Comparison of ENCODE assay signal across 35 mouse cellular contexts in genomic region chr4:114958231-114958630, GRCm38 (mm10). TPM values are rescaled to one million over a fixed set of nuclear protein-coding genes. Genes with fewer than 3 reads are reported as not detected.
DNase-seq lines count a peak whose midpoint lies in the region; TF ChIP-seq lines count a peak whose summit lies in the region.
"Had no signal": no experiment of that assay in that cellular context is flagged by ENCODE, and none has a peak within 500 bp of the region (broad histone marks: within the 10 kb centered on the region; RNA-seq: fewer than 3 reads in every experiment).

No protein-coding gene starts in this region.

- no peak for TF ChIP-seq POLR2A in kidney, adult 2 months (IDR thresholded peaks at IDR 0.05; ENCODE audit: low read depth, low read length)

- peaks cover 4% of the 10 kb centered on the region; the same call in 1 of the 2 replicates for H3K4me1 ChIP-seq in heart, embryonic 10.5 days
- no peaks in the 10 kb centered on the region for H3K4me1 ChIP-seq in kidney, adult 2 months (ENCODE audit: control insufficient read depth, insufficient read depth, low read length)
- H3K4me1 ChIP-seq: hindbrain, embryonic 13.5 days; liver, embryonic 15.5 days; lung, embryonic 15.5 days; neural tube, embryonic 15.5 days; stomach, embryonic 15.5 days had no signal

- H3K4me3 ChIP-seq in heart, embryonic 10.5 days, result no peak overlapping the region
- no peak overlapping the region for H3K4me3 ChIP-seq in kidney, adult 2 months (ENCODE audit: insufficient read depth, low read depth, low read length)
- H3K4me3 ChIP-seq: gastrocnemius, adult 2 months; hindbrain, embryonic 13.5 days; limb, embryonic 10.5 days; liver, embryonic 15.5 days; lung, embryonic 15.5 days; neural tube, embryonic 15.5 days; stomach, embryonic 15.5 days had no signal

- H3K27ac ChIP-seq in heart, embryonic 10.5 days, result no peak overlapping the region
- H3K27ac ChIP-seq in kidney, adult 2 months (ENCODE audit: insufficient read depth, low read depth, low read length), result no peak overlapping the region
- H3K27ac ChIP-seq: gastrocnemius, adult 2 months; hindbrain, embryonic 13.5 days; kidney, postnatal 0 days; limb, embryonic 10.5 days; liver, embryonic 15.5 days; lung, embryonic 15.5 days; macrophage; neural tube, embryonic 15.5 days; stomach, embryonic 15.5 days had no signal

- 0 out of 2 replicates have a peak, but pooled peaks cover under 1% of the 10 kb centered on the region for H3K27me3 ChIP-seq in heart, embryonic 10.5 days (ENCODE audit: insufficient read depth, poor library complexity, severe bottlenecking)
- no peaks in the 10 kb centered on the region for H3K27me3 ChIP-seq in kidney, adult 2 months (replicated peaks; ENCODE audit: control insufficient read depth, insufficient read depth, low read length)
- H3K27me3 ChIP-seq: CH12.LX; hindbrain, embryonic 13.5 days; liver, embryonic 15.5 days; lung, embryonic 15.5 days; neural tube, embryonic 15.5 days; stomach, embryonic 15.5 days had no signal

- H3K9me3 ChIP-seq in heart, embryonic 10.5 days, result no peaks in the 10 kb centered on the region
- H3K9me3 ChIP-seq: G1E; hindbrain, embryonic 13.5 days; limb, embryonic 10.5 days; liver, embryonic 15.5 days; lung, embryonic 15.5 days; neural tube, embryonic 15.5 days; stomach, embryonic 15.5 days had no signal

- WGBS in heart, embryonic 10.5 days, result 82% methylated on average over 2 of the region's 2 CpGs
- 76% methylated on average over 2 of the region's 2 CpGs for WGBS in kidney, adult 2 months

- TF ChIP-seq CTCF in kidney, adult 2 months (conservative IDR thresholded peaks at IDR 0.05; ENCODE audit: insufficient read depth, insufficient read length, low read depth, low read length), result no peak

- peak; percentile 31 for DNase-seq in heart, adult 8-10 months (ENCODE audit: low spot score)
- DNase-seq in heart, embryonic 10.5 days (ENCODE audit: low spot score), result no peak
- DNase-seq in 3T3-L1 (ENCODE audit: low read depth, low spot score), result peak; percentile 42
- peak; percentile 45 for DNase-seq in brain, adult 2 months (ENCODE audit: low read depth, low spot score)
- DNase-seq in layer of hippocampus, adult 9-11 months, result peak; percentile 44
- no peak for DNase-seq in kidney, adult 2 months
- no peak for DNase-seq in thymus, postnatal 36 days
- DNase-seq: adrenal gland, adult 8-10 months; B cell, adult 2 months; cerebellum, adult 2 months; gastrocnemius, adult 2 months; kidney, adult 11 months; liver; right cerebral cortex, adult 18-20 months; right cerebral cortex, postnatal 4 days had no signal

- H3K36me3 ChIP-seq in heart, embryonic 10.5 days, result peaks cover 11% of the 10 kb centered on the region; the same call in 1 of the 2 replicates
- peaks cover 6% of the 10 kb centered on the region for H3K36me3 ChIP-seq in kidney, adult 2 months (ENCODE audit: control insufficient read depth, insufficient read depth, low read length)

RNA-seq across cellular contexts. Expression of gene Cmpk1, which starts 28.8 kb away (rescaled TPM):
- total RNA-seq in heart, adult 8-10 months (2022), result 10 to 100 TPM; 30.7 to 34.2 (median 33.0) TPM
- polyA plus RNA-seq in heart, embryonic 10.5 days (2016; fragmentation: Nextera tagmentation; extraction: Ambion mirVana), result 59.6 and 64.4 TPM in 2 replicates
- polyA plus RNA-seq in kidney, adult 2 months (2012; rRNA removed), result 26.1 and 26.3 TPM in 2 replicates

RNA-seq across cellular contexts. Expression of gene Foxe3, which starts 32.4 kb away (rescaled TPM):
- not detected for total RNA-seq in heart, adult 8-10 months (2022)
- polyA plus RNA-seq in heart, embryonic 10.5 days (2016; fragmentation: Nextera tagmentation; extraction: Ambion mirVana), result 0.62 TPM in 1 of 2 replicates, not detected in the other
- polyA plus RNA-seq in kidney, adult 2 months (2012; rRNA removed), result not detected in 2 replicates
- total RNA-seq: CH12.LX; G1E; gastrocnemius, adult 2 months; granulocyte monocyte progenitor cell, adult 5-6 weeks; heart, postnatal 25 days; left cerebral cortex, adult 8-10 months had no signal
- polyA plus RNA-seq: activated CD4-positive, CD25-positive, alpha-beta regulatory T cell, adult 4 months; cerebellum, adult 2 months; embryonic facial prominence, embryonic 14.5 days; G1E; heart, embryonic 14.5 days; hindbrain, embryonic 13.5 days; kidney, postnatal 0 days; large intestine, adult 2 months; limb, embryonic 10.5 days; liver, embryonic 15.5 days; lung, embryonic 15.5 days; macrophage; midbrain, embryonic 16.5 days; neural tube, embryonic 15.5 days; stomach, embryonic 15.5 days; thymus, postnatal 0 days; urinary bladder, adult 2 months had no signal

RNA-seq across cellular contexts. Expression of gene Stil, which starts 41.7 kb away (rescaled TPM):
- total RNA-seq in heart, adult 8-10 months (2022), result under 1 TPM in 1 of 4 experiments, not detected in 3; 0.26 TPM
- polyA plus RNA-seq in heart, embryonic 10.5 days (2016; fragmentation: Nextera tagmentation; extraction: Ambion mirVana), result 13.0 and 13.5 TPM in 2 replicates
- polyA plus RNA-seq in kidney, adult 2 months (2012; rRNA removed), result 0.11 and 0.13 TPM in 2 replicates

RNA-seq across cellular contexts. Expression of gene Foxd2, which starts 49.6 kb away (rescaled TPM):
- total RNA-seq in heart, adult 8-10 months (2022), result under 1 TPM; 0.16 to 0.38 (median 0.22) TPM
- 0.42 and 1.3 TPM in 2 replicates for polyA plus RNA-seq in heart, embryonic 10.5 days (2016; fragmentation: Nextera tagmentation; extraction: Ambion mirVana)
- 1.5 and 1.7 TPM in 2 replicates for polyA plus RNA-seq in kidney, adult 2 months (2012; rRNA removed)
- polyA plus RNA-seq: heart, embryonic 14.5 days; liver, embryonic 15.5 days had no signal

Comparison
In these comparisons a context has a peak if more than half of its experiments do, and no peak if none do; other contexts are left out.
1. DNase-seq: peak in heart, adult 8-10 months (single experiment), 3T3-L1 (single experiment), brain, adult 2 months (single experiment) and layer of hippocampus, adult 9-11 months (single experiment); none in heart, embryonic 10.5 days (single experiment), kidney, adult 2 months (single experiment) and thymus, postnatal 36 days (0 of 2).
2. RNA of gene Stil, which starts 41.7 kb away (polyA plus RNA-seq): 13.0 to 13.5 TPM in heart, embryonic 10.5 days; 0.11 to 0.13 TPM in kidney, adult 2 months; every median in the first group is over 10 times any median in the second.